Mouse (Mus musculus): ENCODE results near the gene Olfr103.

The Olfr103 gene

DNA sequence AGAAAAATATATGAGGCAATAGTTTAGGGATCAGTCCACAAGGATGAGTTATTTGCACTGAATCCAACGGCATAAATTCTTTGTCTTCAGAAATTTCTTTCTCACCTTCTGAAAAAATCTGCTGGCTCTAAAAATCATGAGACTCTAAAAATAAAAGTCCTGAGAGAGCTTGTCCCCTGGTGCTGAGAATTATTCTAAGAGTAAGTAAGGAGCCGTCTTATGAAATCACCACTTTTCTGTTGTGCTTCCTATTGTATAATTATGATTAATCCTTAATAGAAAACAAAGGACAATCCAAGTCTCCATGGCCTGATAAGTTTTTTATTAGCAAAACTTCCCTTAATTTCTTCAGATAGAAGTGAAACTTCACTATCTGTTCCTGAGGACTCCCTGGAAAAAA, at the start of gene Olfr103:
Gene Olfr103, minus strand, starts transcription at position 101 of the 400 bp plus-strand sequence.
- no peak for DNase-seq

DNA sequence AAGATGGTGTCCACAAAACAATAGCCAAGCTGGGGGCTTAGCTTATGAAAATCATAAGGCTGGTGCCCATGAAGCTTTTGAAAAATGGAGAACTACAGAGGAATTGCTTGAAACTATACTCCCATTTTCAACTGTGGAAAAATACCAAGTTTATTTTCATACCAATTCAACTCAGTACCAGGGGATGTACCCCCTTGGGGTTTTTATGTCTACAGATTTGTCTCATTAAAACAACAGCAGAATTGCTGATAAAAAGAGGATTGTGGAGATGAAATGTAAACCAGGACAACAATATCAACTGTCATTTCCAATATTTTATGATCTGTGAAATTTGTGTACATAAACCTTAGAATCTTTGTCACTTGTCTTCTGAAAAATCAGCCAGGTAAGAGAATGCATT, 39.2 kb upstream of the Olfr103 start, which contains the start of gene Olfr105-ps:
Gene Olfr105-ps, plus strand, starts transcription at position 301 of the 400 bp plus-strand sequence.
- no peak for DNase-seq

DNA sequence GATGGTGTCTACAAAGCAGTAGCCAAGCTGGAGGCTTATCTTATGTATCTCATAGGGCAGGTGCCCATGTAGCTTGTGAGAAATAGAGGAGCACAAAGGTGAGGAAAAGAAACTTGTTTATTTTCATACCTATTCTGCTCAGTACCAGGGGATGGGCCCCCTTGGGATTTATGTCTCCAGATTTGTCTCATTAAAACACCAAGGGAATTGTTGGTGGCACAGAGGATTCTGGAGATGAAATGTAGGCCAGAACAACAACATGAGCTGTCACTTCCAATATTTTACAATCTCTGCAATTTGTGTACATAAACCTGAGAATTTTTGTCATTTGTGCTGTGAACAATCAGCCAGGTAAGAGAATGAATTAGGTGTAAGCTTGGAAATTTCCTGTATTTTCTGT, 19.8 kb upstream of the Olfr103 start, which contains the start of gene Olfr104-ps:
Gene Olfr104-ps, plus strand, starts transcription at position 301 of the 400 bp plus-strand sequence.
- no peak for DNase-seq

GRCm38 (mm10) chr17:37316954-37317353, 22.5 kb downstream of the Olfr103 start, which contains the start of gene Olfr102:
TSS of gene Olfr102 (minus strand) at chr17:37317054.
- no peak for DNase-seq

DNA sequence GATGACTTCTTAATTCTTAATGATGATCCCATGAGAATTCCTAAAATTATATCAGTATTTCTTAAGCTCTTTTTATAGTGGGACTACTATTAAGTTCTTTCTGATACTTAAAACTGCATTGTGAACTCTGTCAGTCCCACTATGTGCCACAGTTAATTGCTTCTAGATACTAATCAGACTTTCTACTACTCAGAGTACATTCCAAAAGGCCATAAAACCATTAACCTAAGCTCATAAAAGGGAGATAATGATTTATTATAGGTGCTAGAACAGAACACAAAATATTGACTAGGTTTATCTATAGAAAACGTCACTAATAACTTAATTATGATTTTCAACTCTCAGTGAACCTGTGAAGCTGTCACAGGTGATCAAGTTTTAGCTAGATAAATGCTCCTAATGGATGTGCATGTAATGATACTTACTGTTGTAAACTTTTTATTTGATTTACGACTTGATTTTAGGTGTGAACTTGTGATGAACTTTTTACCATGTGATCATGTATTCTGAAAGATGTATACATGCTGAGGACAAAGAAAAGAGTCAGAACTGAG, 29.3 kb downstream of the Olfr103 start:
- no peak for DNase-seq

GRCm38 (mm10) chr17:37308483-37308882, 31.0 kb downstream of the Olfr103 start:
- no peak for DNase-seq

DNA sequence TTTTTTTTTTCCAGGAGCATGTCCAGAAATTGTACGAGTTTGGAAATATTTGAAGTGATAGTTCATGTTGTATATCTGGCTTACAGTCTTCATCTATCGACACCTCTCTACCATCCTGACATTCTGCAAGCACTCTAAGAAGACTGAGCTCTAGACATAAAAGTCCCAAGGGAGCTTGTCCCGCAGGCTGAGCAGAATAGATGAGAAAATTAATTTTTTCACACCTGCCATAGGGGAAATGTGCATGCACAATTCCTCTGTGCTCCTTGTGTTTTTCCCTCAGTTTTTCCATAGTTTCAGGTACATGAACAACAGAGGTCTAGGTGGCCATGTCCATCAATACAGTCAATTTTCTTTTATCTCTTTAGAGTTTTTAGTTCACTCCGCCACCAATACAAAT, 35.3 kb downstream of the Olfr103 start, which contains the start of gene Olfr101:
Gene Olfr101, minus strand, starts transcription at position 101 of the 400 bp plus-strand sequence.
- no peak for DNase-seq

Data from lung, postnatal 14 days (tissue).